Mouse (Mus musculus) neural tube, embryonic 14.5 days (tissue): Measurements from ENCODE around the gene Hist1h4b. TPM values are rescaled to one million over a fixed set of nuclear protein-coding genes. Genes with fewer than 3 reads are reported as not detected.

Source experiments
- ATAC-seq: fragments of 200-750 bp; cut with Nextera tagmentation; 2 replicates; pipeline ENCODE4 v1.8.0; 2017; ENCODE audit warnings: low read depth, mild to moderate bottlenecking, moderate TSS enrichment, moderate library complexity
- H3K27ac ChIP-seq: fragments of 300-500 bp; sonication (generic); 2 replicates; pipeline ENCODE4 v1.5.1; 2014; ENCODE audit warnings: low read depth, mild to moderate bottlenecking, control low read depth, low read length, moderate library complexity, mixed read lengths
- H3K27me3 ChIP-seq: fragments of 300-500 bp; sonication (generic); 2 replicates; pipeline ENCODE4 v1.6.1; 2014; ENCODE audit warnings: low read length; ENCODE audit not compliant: control insufficient read depth, insufficient read depth
- H3K36me3 ChIP-seq: fragments of 300-500 bp; sonication (generic); 2 replicates; pipeline ENCODE4 v1.6.1; 2014; ENCODE audit warnings: low read length, mixed read lengths; ENCODE audit not compliant: control insufficient read depth, insufficient read depth
- H3K4me1 ChIP-seq: fragments of 300-500 bp; sonication (generic); 2 replicates; pipeline ENCODE4 v1.6.1; 2014; ENCODE audit warnings: low read length; ENCODE audit not compliant: control insufficient read depth, insufficient read depth
- H3K4me2 ChIP-seq: fragments of 300-500 bp; sonication (generic); 2 replicates; pipeline ENCODE4 v1.6.1; 2014; ENCODE audit warnings: mild to moderate bottlenecking, low read depth, low read length, control low read depth
- H3K4me3 ChIP-seq: fragments of 300-500 bp; sonication (generic); 2 replicates; pipeline ENCODE4 v1.5.1; 2014; ENCODE audit warnings: low read depth, low read length, control low read depth, mixed read lengths
- H3K9ac ChIP-seq: fragments of 300-500 bp; sonication (generic); replicated peaks from 2 replicates; pipeline ENCODE4 v1.6.1; 2014; ENCODE audit warnings: low read depth, mild to moderate bottlenecking, control low read depth, low read length, mixed read lengths
- H3K9me3 ChIP-seq: fragments of 300-500 bp; sonication (generic); 2 replicates; pipeline ENCODE4 v1.6.1; 2016; ENCODE audit warnings: low read length; ENCODE audit not compliant: control insufficient read depth
- WGBS: fragments of 180-500 bp; shearing (Covaris S2); extraction: QIAGEN DNeasy Blood & Tissue Kit; methylation state at CpG from one replicate; pipeline ENCODE4 v1.1.7; 2014; 5-methylcytosine and 5-hydroxymethylcytosine counted together
- microRNA-seq: library from miRNA; unstranded; fragments of <30 nt; microRNA quantifications from one replicate; pipeline ENCODE4, GENCODE M21; 2016
- polyA plus RNA-seq: library from polyadenylated mRNA; unstranded; fragments of >200 nt; fragmentation: Nextera tagmentation; extraction: Ambion mirVana; gene quantifications from 2 replicates; pipeline ENCODE4 v1.2.1, GENCODE M21; 2014

Gene Hist1h4b
- polyA plus RNA-seq, 1 experiment from 2014 or later, result 1.8 TPM

DNA sequence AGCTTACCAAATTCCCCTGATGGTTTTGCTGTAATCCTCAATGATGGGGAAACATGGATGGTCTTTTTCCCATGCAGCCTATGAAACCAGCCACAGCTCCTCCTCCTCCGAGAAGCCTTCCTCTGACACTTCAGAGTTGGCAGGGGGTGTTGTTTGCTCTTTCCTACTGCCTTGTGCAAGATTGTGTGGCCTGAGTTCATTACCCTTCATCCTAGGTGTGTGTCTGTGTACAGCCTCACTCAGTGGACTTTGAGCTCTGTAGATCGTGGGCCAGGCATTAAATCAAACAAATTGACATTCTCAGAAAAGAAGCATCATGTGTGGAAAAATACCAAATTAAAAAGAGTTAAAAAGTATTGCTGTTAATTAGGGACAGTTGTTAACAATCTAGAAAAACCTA is 47.7 kb downstream of the Hist1h4b start:
- WGBS, result 83% methylated on average over 2 of the region's 2 CpGs
- Histone ChIP-seq H3K9ac (no peak overlapping the region), H3K27ac (no peak overlapping the region), H3K36me3 (no peaks in the 10 kb centered on the region), H3K27me3 (no peaks in the 10 kb centered on the region), H3K4me1 (no peaks in the 10 kb centered on the region), H3K4me2 (no peak overlapping the region), H3K4me3 (no peak overlapping the region), H3K9me3 (no peaks in the 10 kb centered on the region)
- ATAC-seq, result no peak

DNA sequence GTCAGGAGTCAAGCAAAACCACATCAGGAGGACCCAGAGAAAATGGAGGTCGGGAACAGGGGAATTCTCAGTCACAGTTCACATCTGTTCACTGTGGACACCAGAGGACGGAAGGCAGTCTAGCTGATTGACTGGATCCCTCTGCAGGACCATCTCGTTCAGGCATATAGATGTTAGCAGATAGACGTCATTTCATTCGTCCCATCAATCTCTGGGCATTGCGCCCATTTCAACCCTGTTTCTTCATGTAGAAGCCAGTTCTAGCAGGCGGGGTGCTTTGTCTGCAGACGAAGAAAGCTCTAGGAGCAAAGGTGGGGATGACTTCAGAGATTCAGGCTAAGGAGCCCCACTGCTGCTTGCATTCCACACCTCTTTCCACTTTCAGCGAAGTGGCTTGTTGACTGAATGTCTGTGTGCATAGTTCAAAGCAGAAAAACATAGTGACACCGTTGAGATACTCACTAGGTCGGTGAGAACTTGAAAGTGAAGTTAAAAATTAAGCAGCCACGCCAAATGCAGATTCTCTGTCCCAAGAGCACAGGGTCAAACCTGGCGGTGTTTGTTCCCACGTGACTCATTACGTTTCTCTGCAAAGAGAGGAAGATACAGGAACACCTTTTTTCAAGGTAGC is 49.7 kb downstream of the Hist1h4b start, which contains the start of gene Slc17a2:
Gene Slc17a2 (plus strand): TSS at position 572 of the 631 bp plus-strand sequence.
- no peaks in the 10 kb centered on the region for H3K27me3 ChIP-seq
- no peak within 1 kb of the TSS for H3K4me2 ChIP-seq
- H3K4me1 ChIP-seq, result no peaks in the 10 kb centered on the region
- WGBS, result 91% methylated on average over 15 of the region's 15 CpGs
- ATAC-seq, result no peak
- H3K4me3 ChIP-seq, result no peak within 1 kb of the TSS
- H3K9me3 ChIP-seq, result no peaks in the 10 kb centered on the region
- no peak within 1 kb of the TSS for H3K9ac ChIP-seq
- no peak within 1 kb of the TSS for H3K27ac ChIP-seq
- H3K36me3 ChIP-seq, result no peaks in the 10 kb centered on the region

Small RNAs within 50 kb of the gene (microRNA-seq; reads per million reads assigned to microRNA genes)
- gene Gm44314 (not detected), gene Gm44484 (not detected)

Other genes starting within 250 kb of the Hist1h4b start
- gene Hist1h4h, start 226.0 kb upstream of the Hist1h4b start, polyA plus RNA-seq, result 1.7 and 2.1 TPM in 2 replicates
- not detected in 2 replicates for gene Hist1h2af, start 223.1 kb upstream of the Hist1h4b start, polyA plus RNA-seq
- 0.72 TPM in 1 of 2 replicates, not detected in the other for gene Hist1h3g, start 221.6 kb upstream of the Hist1h4b start, polyA plus RNA-seq
- gene Hist1h2bh, start 213.6 kb upstream of the Hist1h4b start, polyA plus RNA-seq, result 0.33 TPM in 1 of 2 replicates, not detected in the other
- gene Hist1h3f, start 213.0 kb upstream of the Hist1h4b start, polyA plus RNA-seq, result 0.52 TPM in 1 of 2 replicates, not detected in the other
- not detected in 2 replicates for gene Hist1h4f, start 205.4 kb upstream of the Hist1h4b start, polyA plus RNA-seq
- 0.07 and 0.13 TPM in 2 replicates for gene Hist1h1d, start 203.8 kb upstream of the Hist1h4b start, polyA plus RNA-seq
- 1.9 and 2.4 TPM in 2 replicates for gene Hist1h3e, start 194.6 kb upstream of the Hist1h4b start, polyA plus RNA-seq
- 11.7 and 12.9 TPM in 2 replicates for gene Hist1h2ae, start 185.8 kb upstream of the Hist1h4b start, polyA plus RNA-seq
- 0.75 and 1.1 TPM in 2 replicates for gene Hist1h2bg, start 185.6 kb upstream of the Hist1h4b start, polyA plus RNA-seq
- 0.94 TPM in 1 of 2 replicates, not detected in the other for gene Hist1h2bf, start 182.8 kb upstream of the Hist1h4b start, polyA plus RNA-seq
- 1.1 TPM in 1 of 2 replicates, not detected in the other for gene Hist1h2ad, start 182.6 kb upstream of the Hist1h4b start, polyA plus RNA-seq
- gene Hist1h3d, start 181.2 kb upstream of the Hist1h4b start, polyA plus RNA-seq, result 0.50 and 1.1 TPM in 2 replicates
- 23.6 and 25.2 TPM in 2 replicates for gene Hist1h4d, start 175.4 kb upstream of the Hist1h4b start, polyA plus RNA-seq
- 1.1 and 1.3 TPM in 2 replicates for gene Hist1h2be, start 135.9 kb upstream of the Hist1h4b start, polyA plus RNA-seq
- 3.3 and 4.3 TPM in 2 replicates for gene Hist1h1e, start 134.5 kb upstream of the Hist1h4b start, polyA plus RNA-seq
- gene Hist1h2ac, start 73.1 kb upstream of the Hist1h4b start, polyA plus RNA-seq, result 0.17 and 0.41 TPM in 2 replicates
- gene Hist1h2bc, start 72.8 kb upstream of the Hist1h4b start, polyA plus RNA-seq, result 11.6 and 20.8 TPM in 2 replicates
- gene Hist1h1t, start 61.2 kb upstream of the Hist1h4b start, polyA plus RNA-seq, result not detected in 2 replicates
- gene Hist1h4c, start 58.6 kb upstream of the Hist1h4b start, polyA plus RNA-seq, result 2.1 and 3.5 TPM in 2 replicates
- 2.4 and 4.7 TPM in 2 replicates for gene Hfe, start 46.2 kb upstream of the Hist1h4b start, polyA plus RNA-seq
- gene Hist1h1c, start 18.2 kb upstream of the Hist1h4b start, polyA plus RNA-seq, result 5.3 and 8.4 TPM in 2 replicates
- not detected in 2 replicates for gene Hist1h3c, start 11.4 kb upstream of the Hist1h4b start, polyA plus RNA-seq
- not detected in 2 replicates for gene Hist1h2bb, start 10.3 kb upstream of the Hist1h4b start, polyA plus RNA-seq
- gene Hist1h2ab, start 5.9 kb upstream of the Hist1h4b start, polyA plus RNA-seq, result 3.5 and 4.0 TPM in 2 replicates
- 0.51 and 1.3 TPM in 2 replicates for gene Hist1h3b, start 4.7 kb upstream of the Hist1h4b start, polyA plus RNA-seq
- gene Hist1h4a, start 4.2 kb downstream of the Hist1h4b start, polyA plus RNA-seq, result not detected in 2 replicates
- 0.75 and 1.2 TPM in 2 replicates for gene Hist1h3a, start 5.4 kb downstream of the Hist1h4b start, polyA plus RNA-seq
- not detected in 2 replicates for gene Hist1h1a, start 6.7 kb downstream of the Hist1h4b start, polyA plus RNA-seq
- gene Trim38, start 12.9 kb downstream of the Hist1h4b start, polyA plus RNA-seq, result not detected in 2 replicates
- gene Slc17a2, start 50.0 kb downstream of the Hist1h4b start, polyA plus RNA-seq, result not detected in 2 replicates
- gene Slc17a3, start 82.4 kb downstream of the Hist1h4b start, polyA plus RNA-seq, result not detected in 2 replicates
- gene Slc17a1, start 110.7 kb downstream of the Hist1h4b start, polyA plus RNA-seq, result not detected in 2 replicates
- 0.08 and 0.19 TPM in 2 replicates for gene Slc17a4, start 158.0 kb downstream of the Hist1h4b start, polyA plus RNA-seq
- not detected in 2 replicates for gene Hist1h2ba, start 177.1 kb downstream of the Hist1h4b start, polyA plus RNA-seq
- not detected in 2 replicates for gene Hist1h2aa, start 177.4 kb downstream of the Hist1h4b start, polyA plus RNA-seq
- gene Scgn, start 234.2 kb downstream of the Hist1h4b start, polyA plus RNA-seq, result 0.88 and 0.99 TPM in 2 replicates